Mouse (Mus musculus): ENCODE measurements around the gene Stkld1.

DNA sequence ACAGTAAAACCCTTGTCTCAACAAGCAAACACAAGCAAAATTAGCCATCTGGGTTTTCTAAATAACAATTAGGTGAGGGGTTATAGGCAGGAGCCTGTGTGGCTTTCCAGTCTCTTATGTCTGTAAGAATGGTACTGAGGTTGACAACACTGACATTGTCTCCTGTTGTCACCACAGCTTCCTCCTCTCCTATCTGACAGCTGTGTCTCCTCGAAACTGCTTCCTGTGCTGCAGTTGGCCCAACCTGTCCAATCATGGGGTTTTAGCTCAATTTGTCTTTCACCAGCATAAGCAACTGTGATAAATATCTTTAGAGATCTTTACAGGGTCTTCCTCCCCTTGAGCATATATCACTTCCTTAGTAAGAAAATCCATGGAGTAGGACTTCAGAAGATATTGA lies 2.6 kb downstream of the Stkld1 start:
- TF ChIP-seq REST (IDR thresholded peaks at IDR 0.05; ENCODE audit: insufficient read depth, insufficient read length) (no peak), CEBPB (IDR thresholded peaks at IDR 0.05; ENCODE audit: insufficient read depth, poor library complexity, severe bottlenecking) (no peak)
